Mouse (Mus musculus): ENCODE data around the gene Gm10718. TPM values are rescaled to one million over a fixed set of nuclear protein-coding genes. Genes with fewer than 3 reads are reported as not detected.
"Not testable (repeated sequence)": the region's sequence is repeated elsewhere in the genome, so short reads cannot be mapped to it uniquely, and the experiment has no call there.

Gene Gm10718
- total RNA-seq, 2 experiments from 2014 or later: 0.84 to 1.1 TPM

DNA sequence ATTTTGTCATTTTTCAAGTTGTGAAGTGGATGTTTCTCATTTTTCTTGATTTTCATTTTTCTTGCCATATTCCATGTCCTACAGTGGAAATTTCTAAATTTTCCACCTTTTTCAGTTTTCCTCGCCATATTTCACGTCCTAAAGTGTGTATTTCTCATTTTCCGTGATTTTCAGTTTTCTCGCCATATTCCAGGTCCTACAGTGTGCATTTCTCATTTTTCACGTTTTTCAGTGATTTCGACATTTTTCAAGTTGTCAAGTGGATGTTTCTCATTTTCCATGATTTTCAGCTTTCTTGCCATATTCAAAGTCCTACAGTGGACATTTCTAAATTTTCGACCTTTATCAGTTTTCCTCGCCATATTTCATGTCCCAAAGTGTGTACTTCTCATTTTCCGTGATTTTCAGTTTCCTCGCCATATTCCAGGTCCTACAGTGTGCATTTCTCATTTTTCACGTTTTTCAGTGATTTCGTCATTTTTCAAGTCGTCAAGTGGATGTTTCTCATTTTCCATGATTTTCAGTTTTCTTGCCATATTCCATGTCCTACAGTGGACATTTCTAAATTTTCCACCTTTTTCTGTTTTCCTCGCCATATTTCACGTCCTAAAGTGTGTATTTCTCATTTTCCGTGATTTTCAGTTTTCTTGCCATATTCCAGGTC is 770 bp downstream of the Gm10718 start:
- DNase-seq (ENCODE audit: low spot score in 2 of 2): peak; percentile 31 to 75
- intact Hi-C loops (cut with DNase I): not testable (repeated sequence)

DNA sequence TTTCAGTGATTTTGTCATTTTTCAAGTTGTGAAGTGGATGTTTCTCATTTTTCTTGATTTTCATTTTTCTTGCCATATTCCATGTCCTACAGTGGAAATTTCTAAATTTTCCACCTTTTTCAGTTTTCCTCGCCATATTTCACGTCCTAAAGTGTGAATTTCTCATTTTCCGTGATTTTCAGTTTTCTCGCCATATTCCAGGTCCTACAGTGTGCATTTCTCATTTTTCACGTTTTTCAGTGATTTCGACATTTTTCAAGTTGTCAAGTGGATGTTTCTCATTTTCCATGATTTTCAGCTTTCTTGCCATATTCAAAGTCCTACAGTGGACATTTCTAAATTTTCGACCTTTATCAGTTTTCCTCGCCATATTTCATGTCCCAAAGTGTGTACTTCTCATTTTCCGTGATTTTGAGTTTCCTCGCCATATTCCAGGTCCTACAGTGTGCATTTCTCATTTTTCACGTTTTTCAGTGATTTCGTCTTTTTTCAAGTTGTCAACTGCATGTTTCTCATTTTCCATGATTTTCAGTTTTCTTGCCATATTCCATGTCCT is 1.6 kb downstream of the Gm10718 start, which contains the start of gene Gm10717:
Gm10717 (plus strand) TSS at position 506 of the 556 bp plus-strand sequence.
- peak in 1 of 2 experiments; percentile 5 for DNase-seq (ENCODE audit: low spot score in 2 of 2)
- intact Hi-C loops (cut with DNase I): not testable (repeated sequence)

DNA sequence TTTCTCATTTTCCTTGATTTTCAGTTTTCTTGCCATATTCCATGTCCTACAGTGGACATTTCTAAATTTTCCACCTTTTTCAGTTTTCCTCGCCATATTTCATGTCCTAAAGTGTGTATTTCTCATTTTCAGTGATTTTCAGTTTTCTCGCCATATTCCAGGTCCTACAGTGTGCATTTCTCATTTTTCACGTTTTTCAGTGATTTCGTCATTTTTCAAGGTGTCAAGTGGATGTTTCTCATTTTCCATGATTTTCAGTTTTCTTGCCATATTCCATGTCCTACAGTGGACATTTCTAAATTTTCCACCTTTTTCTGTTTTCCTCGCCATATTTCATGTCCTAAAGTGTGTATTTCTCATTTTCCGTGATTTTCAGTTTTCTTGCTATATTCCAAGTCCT is 2.3 kb downstream of the Gm10718 start:
- intact Hi-C loops (cut with DNase I): not testable (repeated sequence)
- DNase-seq (ENCODE audit: low spot score in 2 of 2): peak; percentile 18 to 71

DNA sequence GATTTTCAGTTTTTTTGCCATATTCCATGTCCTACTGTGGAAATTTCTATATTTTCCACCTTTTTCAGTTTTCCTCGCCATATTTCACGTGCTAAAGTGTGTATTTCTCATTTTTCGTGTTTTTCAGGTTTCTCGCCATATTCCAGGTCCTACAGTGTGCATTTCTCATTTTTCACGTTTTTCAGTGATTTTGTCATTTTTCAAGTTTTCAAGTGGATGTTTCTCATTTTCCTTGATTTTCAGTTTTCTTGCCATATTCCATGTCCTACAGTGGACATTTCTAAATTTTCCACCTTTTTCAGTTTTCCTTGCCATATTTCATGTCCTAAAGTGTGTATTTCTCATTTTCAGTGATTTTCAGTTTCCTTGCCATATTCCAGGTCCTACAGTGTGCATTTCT is 2.8 kb downstream of the Gm10718 start:
- intact Hi-C loops (cut with DNase I); DNase-seq (ENCODE audit: low spot score in 2 of 2): not testable (repeated sequence)

DNA sequence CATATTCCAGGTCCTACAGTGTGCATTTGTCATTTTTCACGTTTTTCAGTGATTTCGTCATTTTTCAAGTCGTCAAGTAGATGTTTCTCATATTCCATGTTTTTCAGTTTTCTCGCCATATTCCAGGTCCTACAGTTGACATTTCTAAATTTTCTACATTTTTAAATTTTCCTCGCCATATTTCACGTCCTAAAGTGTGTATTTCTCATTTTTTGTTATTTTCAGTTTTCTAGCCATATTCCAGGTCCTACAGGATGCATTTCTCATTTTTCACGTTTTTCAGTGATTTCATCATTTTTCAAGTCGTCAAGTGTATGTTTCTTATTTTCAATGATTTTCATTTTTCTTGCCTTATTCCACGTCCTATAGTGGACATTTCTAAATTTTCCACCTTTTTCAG is 3.4 kb downstream of the Gm10718 start:
- DNase-seq (ENCODE audit: low spot score in 2 of 2); intact Hi-C loops (cut with DNase I): not testable (repeated sequence)

DNA sequence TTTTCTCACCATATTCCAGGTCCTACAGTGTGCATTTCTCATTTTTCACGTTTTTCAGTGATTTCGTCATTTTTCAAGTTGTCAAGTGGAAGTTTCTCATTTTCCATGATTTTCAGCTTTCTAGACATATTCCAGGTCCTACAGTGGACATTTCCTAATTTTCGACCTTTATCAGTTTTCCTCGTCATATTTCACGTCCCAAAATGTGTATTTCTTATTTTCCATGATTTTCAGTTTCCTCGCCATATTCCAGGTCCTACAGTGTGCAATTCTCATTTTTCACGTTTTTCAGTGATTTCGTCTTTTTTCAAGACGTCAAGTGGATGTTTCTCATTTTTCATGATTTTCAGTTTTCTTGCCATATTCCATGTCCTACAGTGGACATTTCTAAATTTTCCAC is 3.9 kb downstream of the Gm10718 start:
- intact Hi-C loops (cut with DNase I): not testable (repeated sequence)

DNA sequence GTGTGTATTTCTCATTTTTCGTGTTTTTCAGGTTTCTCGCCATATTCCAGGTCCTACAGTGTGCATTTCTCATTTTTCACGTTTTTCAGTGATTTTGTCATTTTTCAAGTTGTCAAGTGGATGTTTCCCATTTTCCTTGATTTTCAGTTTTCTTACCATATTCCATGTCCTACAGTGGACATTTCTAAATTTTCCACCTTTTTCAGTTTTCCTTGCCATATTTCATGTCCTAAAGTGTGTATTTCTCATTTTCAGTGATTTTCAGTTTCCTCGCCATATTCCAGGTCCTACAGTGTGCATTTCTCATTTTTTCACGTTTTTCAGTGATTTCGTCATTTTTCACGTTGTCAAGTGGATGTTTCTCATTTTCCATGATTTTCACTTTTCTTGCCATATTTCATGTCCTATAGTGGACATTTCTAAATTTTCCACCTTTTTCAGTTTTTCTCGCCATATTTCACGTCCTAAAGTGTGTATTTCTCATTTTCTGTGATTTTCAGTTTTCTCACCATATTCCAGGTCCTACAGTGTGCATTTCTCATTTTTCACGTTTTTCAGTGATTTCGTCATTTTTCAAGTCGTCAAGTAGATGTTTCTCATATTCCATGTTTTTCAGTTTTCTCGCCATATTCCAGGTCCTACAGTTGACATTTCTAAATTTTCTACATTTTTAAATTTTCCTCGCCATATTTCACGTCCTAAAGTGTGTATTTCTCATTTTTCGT is 6.1 kb downstream of the Gm10718 start:
- intact Hi-C loops (cut with DNase I): not testable (repeated sequence)
- peak in 1 of 2 experiments; percentile 6 for DNase-seq (ENCODE audit: low spot score in 2 of 2)

More for the DNA sequence above, 3.9 kb downstream of the Gm10718 start:
- DNase-seq (ENCODE audit: low spot score in 2 of 2): not testable (repeated sequence)

DNA sequence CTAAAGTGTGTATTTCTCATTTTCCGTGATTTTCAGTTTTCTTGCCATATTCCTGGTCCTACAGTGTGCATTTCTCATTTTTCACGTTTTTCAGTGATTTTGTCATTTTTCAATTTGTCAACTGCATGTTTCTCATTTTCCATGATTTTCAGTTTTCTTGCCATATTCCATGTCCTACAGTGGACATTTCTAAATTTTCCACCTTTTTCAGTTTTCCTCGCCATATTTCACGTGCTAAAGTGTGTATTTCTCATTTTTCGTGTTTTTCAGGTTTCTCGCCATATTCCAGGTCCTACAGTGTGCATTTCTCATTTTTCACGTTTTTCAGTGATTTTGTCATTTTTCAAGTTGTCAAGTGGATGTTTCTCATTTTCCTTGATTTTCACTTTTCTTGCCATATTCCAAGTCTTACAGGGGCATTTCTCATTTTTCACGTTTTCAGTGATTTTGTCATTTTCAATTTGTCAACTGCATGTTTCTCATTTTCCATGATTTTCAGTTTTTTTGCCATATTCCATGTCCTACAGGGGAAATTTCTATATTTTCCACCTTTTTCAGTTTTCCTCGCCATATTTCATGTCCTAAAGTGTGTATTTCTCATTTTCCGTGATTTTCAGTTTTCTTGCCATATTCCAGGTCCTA is 7.5 kb downstream of the Gm10718 start:
- DNase-seq (ENCODE audit: low spot score in 2 of 2); intact Hi-C loops (cut with DNase I): not testable (repeated sequence)

DNA sequence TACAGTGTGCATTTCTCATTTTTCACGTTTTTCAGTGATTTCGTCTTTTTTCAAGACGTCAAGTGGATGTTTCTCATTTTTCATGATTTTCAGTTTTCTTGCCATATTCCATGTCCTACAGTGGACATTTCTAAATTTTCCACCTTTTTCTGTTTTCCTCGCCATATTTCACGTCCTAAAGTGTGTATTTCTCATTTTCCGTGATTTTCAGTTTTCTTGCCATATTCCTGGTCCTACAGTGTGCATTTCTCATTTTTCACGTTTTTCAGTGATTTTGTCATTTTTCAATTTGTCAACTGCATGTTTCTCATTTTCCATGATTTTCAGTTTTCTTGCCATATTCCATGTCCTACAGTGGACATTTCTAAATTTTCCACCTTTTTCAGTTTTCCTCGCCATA is 11.0 kb downstream of the Gm10718 start, which contains the start of gene Gm17535:
Gm17535 (plus strand) TSS at position 301 of the 400 bp plus-strand sequence.
- DNase-seq (ENCODE audit: low spot score in 2 of 2); intact Hi-C loops (cut with DNase I): not testable (repeated sequence)

DNA sequence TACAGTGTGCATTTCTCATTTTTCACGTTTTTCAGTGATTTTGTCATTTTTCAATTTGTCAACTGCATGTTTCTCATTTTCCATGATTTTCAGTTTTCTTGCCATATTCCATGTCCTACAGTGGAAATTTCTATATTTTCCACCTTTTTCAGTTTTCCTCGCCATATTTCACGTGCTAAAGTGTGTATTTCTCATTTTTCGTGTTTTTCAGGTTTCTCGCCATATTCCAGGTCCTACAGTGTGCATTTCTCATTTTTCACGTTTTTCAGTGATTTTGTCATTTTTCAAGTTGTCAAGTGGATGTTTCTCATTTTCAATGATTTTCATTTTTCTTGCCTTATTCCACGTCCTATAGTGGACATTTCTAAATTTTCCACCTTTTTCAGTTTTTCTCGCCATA is 13.2 kb downstream of the Gm10718 start, which contains the start of gene Gm10715:
Gm10715 (plus strand) TSS at position 301 of the 400 bp plus-strand sequence.
- intact Hi-C loops (cut with DNase I); DNase-seq (ENCODE audit: low spot score in 2 of 2): not testable (repeated sequence)

DNA sequence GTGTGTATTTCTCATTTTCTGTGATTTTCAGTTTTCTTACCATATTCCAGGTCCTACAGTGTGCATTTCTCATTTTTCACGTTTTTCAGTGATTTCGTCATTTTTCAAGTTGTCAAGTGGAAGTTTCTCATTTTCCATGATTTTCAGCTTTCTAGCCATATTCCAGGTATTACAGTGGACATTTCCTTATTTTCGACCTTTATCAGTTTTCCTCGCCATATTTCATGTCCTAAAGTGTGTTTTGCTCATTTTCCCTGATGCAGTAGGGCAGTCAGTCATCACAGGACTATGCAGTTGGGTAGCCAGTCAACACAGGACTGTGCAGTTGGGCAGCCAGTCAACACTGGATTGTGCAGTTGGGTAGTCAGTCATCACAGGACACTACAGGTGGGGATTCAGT is 14.8 kb downstream of the Gm10718 start:
- intact Hi-C loops (cut with DNase I): not testable (repeated sequence)

More for the DNA sequence above, 14.8 kb downstream of the Gm10718 start:
- not testable (repeated sequence) for DNase-seq (ENCODE audit: low spot score in 2 of 2)

Small RNAs within 50 kb of the gene (microRNA-seq; reads per million reads assigned to microRNA genes)
- not detected for gene Mir101c

Other genes starting within 250 kb of the Gm10718 start
- gene Gm10722, start 22.6 kb upstream of the Gm10718 start, total RNA-seq (2021): not detected
- not detected for gene Gm11168, start 20.2 kb upstream of the Gm10718 start, total RNA-seq (2021)
- gene Gm10721, start 10.4 kb upstream of the Gm10718 start, total RNA-seq (2021): not detected
- gene Gm10720, start 7.9 kb upstream of the Gm10718 start, total RNA-seq (2021): not detected
- gene Gm10719, start 6.1 kb upstream of the Gm10718 start, total RNA-seq (2021): under 1 TPM in 1 of 2 experiments, not detected in 1; 0.93 TPM
- gene Gm10717, start 1.9 kb downstream of the Gm10718 start, total RNA-seq (2021): not detected
- gene Gm17535, start 11.1 kb downstream of the Gm10718 start, total RNA-seq (2021): not detected
- gene Gm10715, start 13.3 kb downstream of the Gm10718 start, total RNA-seq (2021): not detected